Mouse (Mus musculus) liver, embryonic 13.5 days (tissue): ENCODE results near the gene Serpinb1a. TPM values are rescaled to one million over a fixed set of nuclear protein-coding genes. Genes with fewer than 3 reads are reported as not detected.

ENCODE experiments used
- ATAC-seq: fragments of 200-750 bp; cut with Nextera tagmentation; 2 replicates; pipeline ENCODE4 v1.8.0; 2017; ENCODE audit warnings: low read depth, mild to moderate bottlenecking, moderate number of reproducible peaks, moderate library complexity
- DNase-seq: peaks from one replicate; pipeline ENCODE4 v3.0.0; 2022
- H3K27ac ChIP-seq: fragments of 300-500 bp; sonication (generic); 2 replicates; pipeline ENCODE4 v1.5.1; 2015; ENCODE audit warnings: moderate library complexity, mild to moderate bottlenecking, inconsistent platforms
- H3K27me3 ChIP-seq: fragments of 300-500 bp; sonication (generic); 2 replicates; pipeline ENCODE4 v1.6.1; 2015; ENCODE audit warnings: mild to moderate bottlenecking, inconsistent platforms
- H3K36me3 ChIP-seq: fragments of 300-500 bp; sonication (generic); 2 replicates; pipeline ENCODE4 v1.6.1; 2015; ENCODE audit warnings: mild to moderate bottlenecking, inconsistent platforms
- H3K4me1 ChIP-seq: fragments of 300-500 bp; sonication (generic); replicated peaks from 2 replicates; pipeline ENCODE4 v1.6.1; 2015; ENCODE audit warnings: inconsistent platforms
- H3K4me2 ChIP-seq: fragments of 300-500 bp; sonication (generic); 2 replicates; pipeline ENCODE4 v1.6.1; 2015; ENCODE audit warnings: inconsistent platforms, mild to moderate bottlenecking, moderate library complexity
- H3K4me3 ChIP-seq: fragments of 300-500 bp; sonication (generic); replicated peaks from 2 replicates; pipeline ENCODE4 v1.5.1; 2015; ENCODE audit warnings: mild to moderate bottlenecking, inconsistent platforms
- H3K9ac ChIP-seq: fragments of 300-500 bp; sonication (generic); 2 replicates; pipeline ENCODE4 v1.6.1; 2015; ENCODE audit warnings: mild to moderate bottlenecking, inconsistent platforms
- H3K9me3 ChIP-seq: fragments of 300-500 bp; sonication (generic); replicated peaks from 2 replicates; pipeline ENCODE4 v1.6.1; 2016; ENCODE audit warnings: inconsistent platforms
- WGBS: fragments of 180-500 bp; shearing (Covaris S2); methylation state at CpG from one replicate; pipeline ENCODE4 v1.1.7; 2015; ENCODE audit not compliant: insufficient replicate concordance; 5-methylcytosine and 5-hydroxymethylcytosine counted together
- polyA plus RNA-seq: library from polyadenylated mRNA; unstranded; fragments of >200 nt; fragmentation: Nextera tagmentation; extraction: Ambion mirVana; gene quantifications from 2 replicates; pipeline ENCODE4 v1.2.1, GENCODE M21; 2015

Gene Serpinb1a
- polyA plus RNA-seq, 1 experiment from 2014 or later: 16.5 TPM

- DNase-seq: no peak
- ATAC-seq: no peak
- no peaks in the 10 kb centered on the region for H3K27me3 ChIP-seq
- WGBS: 73% methylated on average over 5 of the region's 5 CpGs
- no peak overlapping the region for H3K4me3 ChIP-seq
- H3K4me1 ChIP-seq: 0 out of 2 replicates have a peak, but pooled peaks cover 3% of the 10 kb centered on the region
- H3K4me2 ChIP-seq: no peak overlapping the region
- no peak overlapping the region for H3K27ac ChIP-seq
- no peaks in the 10 kb centered on the region for H3K9me3 ChIP-seq
- no peak overlapping the region for H3K9ac ChIP-seq
- H3K36me3 ChIP-seq: no peaks in the 10 kb centered on the region
These were observed 16.5 kb downstream of the Serpinb1a start for GRCm38 (mm10) chr13:32834513-32834912.

- no peak overlapping the region for H3K9ac ChIP-seq
- no peaks in the 10 kb centered on the region for H3K9me3 ChIP-seq
- peaks cover 10% of the 10 kb centered on the region for H3K4me1 ChIP-seq
- ATAC-seq: no peak
- H3K4me3 ChIP-seq: no peak overlapping the region
- no peaks in the 10 kb centered on the region for H3K36me3 ChIP-seq
- no peak overlapping the region for H3K27ac ChIP-seq
- H3K27me3 ChIP-seq: no peaks in the 10 kb centered on the region
- no peak for DNase-seq
- H3K4me2 ChIP-seq: no peak overlapping the region
- 20% methylated on average over 6 of the region's 6 CpGs for WGBS
These were observed 17.7 kb downstream of the Serpinb1a start for GRCm38 (mm10) chr13:32833237-32833636.

GRCm38 (mm10) chr13:32832776-32833175, 18.2 kb downstream of the Serpinb1a start:
- WGBS: 37% methylated on average over 3 of the region's 3 CpGs
- no peak overlapping the region; the same call in 1 of the 2 replicates for H3K27ac ChIP-seq
- ATAC-seq: no peak

GRCm38 (mm10) chr13:32831505-32832273, 19.3 kb downstream of the Serpinb1a start:
- no peak for ATAC-seq
- H3K27ac ChIP-seq: no peak overlapping the region
- WGBS: 52% methylated on average over 3 of the region's 3 CpGs

More at GRCm38 (mm10) chr13:32832776-32833175, 18.2 kb downstream of the Serpinb1a start:
- no peaks in the 10 kb centered on the region for H3K36me3 ChIP-seq
- H3K9me3 ChIP-seq: no peaks in the 10 kb centered on the region
- no peak overlapping the region for H3K9ac ChIP-seq
- peaks cover 13% of the 10 kb centered on the region for H3K4me1 ChIP-seq
- no peaks in the 10 kb centered on the region for H3K27me3 ChIP-seq
- no peak overlapping the region for H3K4me2 ChIP-seq
- H3K4me3 ChIP-seq: no peak overlapping the region
- DNase-seq: no peak

GRCm38 (mm10) chr13:32828886-32829285, 22.1 kb downstream of the Serpinb1a start:
- WGBS: 14% methylated on average over 4 of the region's 4 CpGs
- no peak for ATAC-seq

More at GRCm38 (mm10) chr13:32831505-32832273, 19.3 kb downstream of the Serpinb1a start:
- H3K4me3 ChIP-seq: no peak overlapping the region
- no peaks in the 10 kb centered on the region for H3K9me3 ChIP-seq
- H3K4me1 ChIP-seq: peaks cover 13% of the 10 kb centered on the region
- H3K36me3 ChIP-seq: no peaks in the 10 kb centered on the region
- H3K27me3 ChIP-seq: no peaks in the 10 kb centered on the region
- DNase-seq: no peak
- no peak overlapping the region for H3K9ac ChIP-seq
- no peak overlapping the region for H3K4me2 ChIP-seq

GRCm38 (mm10) chr13:32827951-32828350, 23.0 kb downstream of the Serpinb1a start:
- Histone ChIP-seq H3K9ac (no peak overlapping the region), H3K9me3 (no peaks in the 10 kb centered on the region), H3K36me3 (peaks cover 5% of the 10 kb centered on the region; the same call in 1 of the 2 replicates), H3K4me3 (no peak overlapping the region), H3K27me3 (no peaks in the 10 kb centered on the region), H3K4me2 (no peak overlapping the region), H3K27ac (no peak overlapping the region), H3K4me1 (peaks cover 13% of the 10 kb centered on the region)
- WGBS: 36% methylated on average over 4 of the region's 4 CpGs
- peak; percentile 38 for DNase-seq
- ATAC-seq: peak; percentile 57

More at GRCm38 (mm10) chr13:32828886-32829285, 22.1 kb downstream of the Serpinb1a start:
- no peaks in the 10 kb centered on the region for H3K36me3 ChIP-seq
- no peaks in the 10 kb centered on the region for H3K9me3 ChIP-seq
- H3K27me3 ChIP-seq: no peaks in the 10 kb centered on the region
- DNase-seq: no peak
- no peak overlapping the region for H3K4me3 ChIP-seq
- peaks cover 13% of the 10 kb centered on the region for H3K4me1 ChIP-seq
- H3K27ac ChIP-seq: no peak overlapping the region
- H3K4me2 ChIP-seq: no peak overlapping the region
- no peak overlapping the region for H3K9ac ChIP-seq

- H3K27me3 ChIP-seq: no peaks in the 10 kb centered on the region
- no peak for ATAC-seq
- no peak overlapping the region for H3K9ac ChIP-seq
- H3K4me3 ChIP-seq: no peak overlapping the region
- no peak for DNase-seq
- H3K4me2 ChIP-seq: no peak overlapping the region
- H3K27ac ChIP-seq: no peak overlapping the region
- peaks cover 5% of the 10 kb centered on the region; the same call in 1 of the 2 replicates for H3K36me3 ChIP-seq
- WGBS: 56% methylated on average over 3 of the region's 3 CpGs
- no peaks in the 10 kb centered on the region for H3K9me3 ChIP-seq
- peaks cover 13% of the 10 kb centered on the region for H3K4me1 ChIP-seq
These were observed 23.7 kb downstream of the Serpinb1a start for GRCm38 (mm10) chr13:32827111-32827822.

- Histone ChIP-seq H3K27ac (no peak overlapping the region), H3K4me1 (peaks cover 10% of the 10 kb centered on the region), H3K9me3 (no peaks in the 10 kb centered on the region), H3K36me3 (peaks cover 20% of the 10 kb centered on the region), H3K4me3 (no peak overlapping the region), H3K4me2 (no peak overlapping the region), H3K27me3 (no peaks in the 10 kb centered on the region), H3K9ac (no peak overlapping the region)
- ATAC-seq (no peak), DNase-seq (no peak)
- 76% methylated on average over 8 of the region's 8 CpGs for WGBS
These were observed 25.4 kb downstream of the Serpinb1a start for GRCm38 (mm10) chr13:32825546-32825945.

- no peak overlapping the region for H3K4me2 ChIP-seq
- peaks cover 10% of the 10 kb centered on the region for H3K4me1 ChIP-seq
- no peaks in the 10 kb centered on the region for H3K27me3 ChIP-seq
- H3K27ac ChIP-seq: no peak overlapping the region
- ATAC-seq (peak; percentile 22; the same call in 1 of the 2 replicates), DNase-seq (no peak)
- H3K9ac ChIP-seq: no peak overlapping the region
- no peak overlapping the region for H3K4me3 ChIP-seq
- peaks cover 29% of the 10 kb centered on the region for H3K36me3 ChIP-seq
- WGBS: 69% methylated on average over 6 of the region's 6 CpGs
- no peaks in the 10 kb centered on the region for H3K9me3 ChIP-seq
These were observed 26.3 kb downstream of the Serpinb1a start for GRCm38 (mm10) chr13:32824377-32825330.

- no peak for ATAC-seq
- 0 out of 2 replicates have a peak, but pooled peaks cover 1% of the 10 kb centered on the region for H3K4me1 ChIP-seq
- no peak overlapping the region for H3K4me3 ChIP-seq
- no peaks in the 10 kb centered on the region for H3K27me3 ChIP-seq
- H3K27ac ChIP-seq: no peak overlapping the region
- WGBS: 84% methylated on average over 6 of the region's 6 CpGs
- DNase-seq: no peak
- no peak overlapping the region for H3K4me2 ChIP-seq
- H3K9me3 ChIP-seq: no peaks in the 10 kb centered on the region
- peaks cover 42% of the 10 kb centered on the region for H3K36me3 ChIP-seq
- H3K9ac ChIP-seq: no peak overlapping the region
These were observed 27.9 kb downstream of the Serpinb1a start for GRCm38 (mm10) chr13:32823126-32823525.
